Mouse (Mus musculus): Measurements from ENCODE around the gene Gfra1.

Gene Gfra1

DNA sequence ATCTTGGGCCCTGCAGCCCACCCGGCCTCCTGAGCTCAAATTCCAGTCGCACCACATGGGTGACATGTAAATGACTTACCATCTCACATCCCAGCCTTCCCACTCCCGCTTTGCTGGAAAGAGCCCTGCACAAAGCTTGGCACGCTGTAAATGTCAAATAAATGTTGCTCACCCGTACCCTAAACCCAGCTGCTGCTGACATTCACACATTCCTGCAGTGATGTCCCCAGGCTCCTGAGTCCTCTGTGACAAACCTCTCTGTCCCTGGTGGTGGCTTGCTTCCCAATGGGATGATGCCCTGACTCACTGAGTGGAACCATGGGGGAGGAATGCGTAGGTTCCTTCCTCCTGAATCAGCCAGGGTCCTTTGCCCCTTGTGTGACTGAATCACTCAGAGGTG lies 167.6 kb downstream of the Gfra1 start:
- TF ChIP-seq GATA4 (IDR thresholded peaks at IDR 0.05; ENCODE audit: insufficient replicate concordance, low read length) = no peak

- TF ChIP-seq GATA4 (IDR thresholded peaks at IDR 0.05; ENCODE audit: insufficient replicate concordance, low read length) = no peak
Observed at GRCm38 (mm10) chr19:58275281-58275680, 180.4 kb downstream of the Gfra1 start.

GRCm38 (mm10) chr19:58271815-58272214 lies 183.9 kb downstream of the Gfra1 start:
- TF ChIP-seq GATA4 (IDR thresholded peaks at IDR 0.05; ENCODE audit: insufficient replicate concordance, low read length) = no peak

- no peak for TF ChIP-seq GATA4 (IDR thresholded peaks at IDR 0.05; ENCODE audit: insufficient replicate concordance, low read length)
Observed at GRCm38 (mm10) chr19:58270778-58271177, 184.9 kb downstream of the Gfra1 start.

- TF ChIP-seq GATA4 (IDR thresholded peaks at IDR 0.05; ENCODE audit: insufficient replicate concordance, low read length) = no peak
Observed at GRCm38 (mm10) chr19:58268476-58268875, 187.2 kb downstream of the Gfra1 start.

GRCm38 (mm10) chr19:58266600-58266999 lies 189.1 kb downstream of the Gfra1 start:
- TF ChIP-seq GATA4 (IDR thresholded peaks at IDR 0.05; ENCODE audit: insufficient replicate concordance, low read length) = no peak

GRCm38 (mm10) chr19:58260934-58261333 lies 194.8 kb downstream of the Gfra1 start:
- TF ChIP-seq GATA4 (IDR thresholded peaks at IDR 0.05; ENCODE audit: insufficient replicate concordance, low read length) = no peak

- no peak for TF ChIP-seq GATA4 (IDR thresholded peaks at IDR 0.05; ENCODE audit: insufficient replicate concordance, low read length)
Observed at GRCm38 (mm10) chr19:58259250-58259649, 196.5 kb downstream of the Gfra1 start.

DNA sequence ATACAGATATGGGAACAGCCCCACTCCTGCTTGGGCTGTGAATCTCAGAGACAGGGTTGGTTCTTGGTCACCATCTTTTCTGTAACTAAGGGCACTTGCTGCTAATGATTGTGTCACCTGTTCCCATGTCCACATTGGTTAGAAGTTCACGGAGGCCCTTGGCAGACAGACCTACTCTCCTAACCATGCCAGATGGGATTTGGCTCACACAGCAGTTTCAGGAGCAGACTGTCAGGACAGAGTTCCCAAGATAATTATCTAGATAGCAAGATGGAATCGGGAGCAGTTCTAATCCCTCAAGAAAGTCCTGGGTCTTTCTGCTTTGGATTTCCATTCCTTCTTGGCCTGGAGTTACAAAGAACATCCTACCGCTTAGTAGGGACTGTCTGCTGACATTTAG lies 199.2 kb downstream of the Gfra1 start:
- TF ChIP-seq GATA4 (IDR thresholded peaks at IDR 0.05; ENCODE audit: insufficient replicate concordance, low read length) = peak; percentile 75

DNA sequence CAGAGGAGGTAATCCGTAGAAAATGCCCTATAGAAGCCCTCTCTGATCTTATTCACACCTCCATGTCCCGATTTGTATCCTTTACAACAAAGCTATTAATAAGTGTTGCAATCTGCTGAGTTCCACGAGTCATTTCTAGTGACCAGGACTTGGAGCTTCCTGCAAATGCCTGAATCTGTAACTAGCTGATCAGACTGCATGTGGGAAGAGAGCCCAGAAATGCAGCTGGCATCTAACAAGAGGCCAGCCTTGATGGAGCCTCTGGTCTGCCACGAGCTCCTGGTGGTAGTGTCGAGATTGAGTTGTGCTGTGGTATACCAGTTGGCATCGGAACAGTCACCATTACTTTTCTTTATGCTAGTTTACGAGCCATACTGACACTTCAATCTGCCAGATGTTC lies 200.3 kb downstream of the Gfra1 start:
- TF ChIP-seq GATA4 (IDR thresholded peaks at IDR 0.05; ENCODE audit: insufficient replicate concordance, low read length) = no peak

DNA sequence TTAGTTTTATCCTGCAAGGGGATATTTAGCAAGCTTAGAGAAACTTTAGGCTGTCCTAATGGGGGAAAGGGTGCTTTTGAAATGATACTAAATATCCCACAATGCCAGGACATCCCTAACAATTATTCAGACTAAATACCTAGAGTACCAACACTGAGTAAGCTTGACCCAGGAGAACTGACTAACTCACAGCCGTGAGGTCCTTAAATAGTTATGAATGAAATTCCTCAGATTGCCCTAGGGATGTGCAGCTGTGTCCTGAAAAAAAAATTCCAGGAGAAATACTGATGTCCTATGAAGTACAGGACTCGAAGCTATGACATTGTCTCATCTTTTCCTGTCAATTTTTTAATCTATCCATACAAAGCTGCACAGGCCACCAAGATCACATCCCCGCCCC lies 201.5 kb downstream of the Gfra1 start:
- TF ChIP-seq GATA4 (IDR thresholded peaks at IDR 0.05; ENCODE audit: insufficient replicate concordance, low read length) = no peak

DNA sequence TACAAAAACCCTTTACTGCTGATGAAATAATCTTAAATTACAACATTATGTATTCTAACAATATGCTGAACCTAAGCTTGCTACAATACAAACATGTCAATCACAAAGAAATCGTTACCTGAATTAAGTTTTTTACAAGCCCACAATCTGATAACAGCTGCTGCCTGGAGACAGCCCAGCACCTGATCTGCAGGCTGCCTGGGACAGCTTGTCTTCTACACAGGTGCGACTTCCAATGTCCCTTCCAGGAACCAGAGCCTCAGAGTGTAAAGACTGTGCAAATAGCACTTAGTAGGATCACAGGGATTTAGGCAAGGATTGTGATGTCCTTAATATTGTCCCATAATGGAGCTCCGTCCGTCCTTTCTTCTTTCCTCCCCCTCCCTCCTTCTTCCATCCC lies 204.0 kb downstream of the Gfra1 start:
- no peak for TF ChIP-seq GATA4 (IDR thresholded peaks at IDR 0.05; ENCODE audit: insufficient replicate concordance, low read length)

- no peak for TF ChIP-seq GATA4 (IDR thresholded peaks at IDR 0.05; ENCODE audit: insufficient replicate concordance, low read length)
Observed at GRCm38 (mm10) chr19:58251095-58251494, 204.6 kb downstream of the Gfra1 start.

DNA sequence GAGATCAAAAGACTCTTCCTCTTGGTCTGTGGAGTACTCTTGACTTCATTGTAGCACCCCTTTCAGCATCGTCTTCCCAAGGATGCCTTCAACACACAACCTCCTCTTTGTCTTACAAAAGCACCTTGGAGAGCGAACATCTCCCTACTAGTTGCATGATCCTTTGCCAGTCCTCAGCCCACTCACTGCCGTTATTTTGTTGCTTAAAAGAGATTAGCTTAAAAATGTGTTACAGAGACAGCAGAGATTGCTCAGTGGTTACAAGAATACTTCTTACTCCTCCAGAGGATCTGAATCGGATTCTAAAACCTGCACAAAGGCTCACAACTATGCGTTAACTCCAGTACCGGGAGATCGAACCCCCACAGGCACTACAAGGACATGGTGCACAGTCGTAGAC lies 205.5 kb downstream of the Gfra1 start:
- TF ChIP-seq GATA4 (IDR thresholded peaks at IDR 0.05; ENCODE audit: insufficient replicate concordance, low read length) = no peak

DNA sequence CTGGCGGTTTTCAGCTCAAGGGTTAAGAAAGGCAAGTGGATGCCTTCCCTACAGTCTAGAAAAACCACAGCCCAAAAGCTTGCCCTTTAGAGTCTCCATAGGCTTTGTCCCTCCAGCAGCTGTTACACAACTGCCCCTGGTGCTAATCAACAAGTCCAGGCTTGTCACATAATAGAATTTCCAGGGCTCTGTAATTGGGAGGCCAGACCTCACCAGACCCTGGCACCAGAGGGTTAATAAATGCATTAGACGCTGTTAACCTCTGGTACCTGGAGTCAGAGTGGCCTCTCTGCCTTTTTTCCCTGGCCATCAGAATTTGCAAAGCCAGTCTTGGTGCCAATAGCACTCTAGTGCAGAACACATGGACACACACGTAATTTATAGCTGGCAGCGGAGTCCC lies 211.6 kb downstream of the Gfra1 start:
- TF ChIP-seq GATA4 (IDR thresholded peaks at IDR 0.05; ENCODE audit: insufficient replicate concordance, low read length) = no peak

GRCm38 (mm10) chr19:58243604-58244003 lies 212.1 kb downstream of the Gfra1 start:
- no peak for TF ChIP-seq GATA4 (IDR thresholded peaks at IDR 0.05; ENCODE audit: insufficient replicate concordance, low read length)

GRCm38 (mm10) chr19:58238325-58238724 lies 217.4 kb downstream of the Gfra1 start:
- no peak for TF ChIP-seq GATA4 (IDR thresholded peaks at IDR 0.05; ENCODE audit: insufficient replicate concordance, low read length)

GRCm38 (mm10) chr19:58227725-58228124 lies 228.0 kb downstream of the Gfra1 start:
- no peak for TF ChIP-seq GATA4 (IDR thresholded peaks at IDR 0.05; ENCODE audit: insufficient replicate concordance, low read length)
